Mouse (Mus musculus): ENCODE measurements at regions not wholly inside any gene's neighbourhood (a gene's known extent, or its start where the extent isn't known, plus 50 kb on each side); places are given as distances from the start of the nearest gene placed in this dataset.
"Not testable (repeated sequence)": the region's sequence is repeated elsewhere in the genome, so short reads cannot be mapped to it uniquely, and the experiment has no call there.

GRCm38 (mm10) chr16:3114473-3115335 is 476.1 kb upstream of the Olfr161 start:
- DNase-seq (ENCODE audit: extremely low spot score in 1 of 2, low spot score in 1 of 2), result peak; percentile 5 to 13

DNA sequence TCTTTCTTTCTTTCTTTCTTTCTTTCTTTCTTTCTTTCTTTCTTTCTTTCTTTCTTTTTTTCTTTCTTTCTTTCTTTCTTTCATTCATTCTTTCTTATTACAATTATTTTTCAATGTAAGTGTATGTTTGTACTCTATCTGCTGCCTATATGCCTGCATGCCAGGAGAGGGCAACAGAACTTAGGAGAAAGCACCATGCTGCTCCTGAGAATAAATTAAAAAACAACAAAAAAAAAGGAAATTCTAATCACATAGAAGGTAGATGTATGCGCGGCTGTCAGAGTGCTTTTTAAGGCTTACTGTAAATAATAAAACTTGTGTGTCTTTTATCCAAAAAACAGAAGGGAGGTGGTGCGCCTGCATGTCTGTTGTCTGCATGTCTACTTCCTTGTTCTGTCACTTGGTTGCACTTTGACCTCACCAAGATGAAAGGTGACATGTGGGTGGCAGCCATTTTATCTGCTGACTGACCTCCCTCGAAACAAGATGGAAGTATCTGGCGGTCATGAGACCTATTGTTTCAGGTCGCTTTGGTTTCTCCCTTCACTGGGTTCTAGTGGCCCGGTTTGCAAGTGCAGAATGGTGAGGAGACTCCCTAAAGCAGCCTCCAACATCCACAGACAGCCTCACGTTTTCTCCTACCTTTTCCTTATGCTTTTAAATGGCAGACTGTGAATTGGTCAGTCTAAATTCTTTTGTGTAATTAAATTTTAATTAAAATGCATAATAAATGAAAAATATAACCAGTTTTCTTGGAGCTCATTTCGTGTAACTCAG is 475.3 kb upstream of the Olfr161 start:
- peak; percentile 11 to 30 for DNase-seq (ENCODE audit: extremely low spot score in 1 of 2, low spot score in 1 of 2)

GRCm38 (mm10) chr16:3116113-3116511 is 474.7 kb upstream of the Olfr161 start:
- DNase-seq (ENCODE audit: extremely low spot score in 1 of 2, low spot score in 1 of 2), result peak; percentile 62 to 69

DNA sequence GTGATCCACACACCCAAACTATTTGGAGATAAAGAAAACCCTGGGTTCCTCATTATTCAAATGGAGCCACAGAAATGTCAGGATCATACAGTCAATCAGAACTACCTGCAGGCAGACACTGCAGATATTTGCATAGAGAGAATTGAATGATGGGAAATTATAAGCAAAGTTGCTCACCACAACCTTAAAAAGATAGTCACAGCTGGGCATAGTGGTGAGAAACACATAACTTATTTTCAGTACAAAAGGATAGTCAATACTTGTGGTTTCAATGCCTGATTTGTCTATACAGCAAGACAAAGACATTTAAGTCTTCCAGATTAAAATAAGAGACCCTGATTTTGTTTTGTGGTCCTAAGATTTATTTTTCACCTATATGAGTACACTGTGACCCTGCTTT is 469.6 kb upstream of the Olfr161 start:
- DNase-seq (ENCODE audit: extremely low spot score in 1 of 2, low spot score in 1 of 2), result not testable (repeated sequence)

- DNase-seq (ENCODE audit: extremely low spot score in 1 of 2, low spot score in 1 of 2), result not testable (repeated sequence)
Observed at GRCm38 (mm10) chr16:3122145-3122860, 468.5 kb upstream of the Olfr161 start.

- DNase-seq (ENCODE audit: extremely low spot score in 1 of 2, low spot score in 1 of 2), result peak; percentile 27 to 28
Observed at GRCm38 (mm10) chr16:3122861-3123477, 467.9 kb upstream of the Olfr161 start.

- DNase-seq (ENCODE audit: extremely low spot score in 1 of 2, low spot score in 1 of 2), result not testable (repeated sequence)
Observed at GRCm38 (mm10) chr16:3127317-3127716, 463.5 kb upstream of the Olfr161 start.

All from frontal cortex, adult 2 months (tissue).